Mouse (Mus musculus): Measurements from ENCODE around the gene Ofcc1. TPM values are rescaled to one million over a fixed set of nuclear protein-coding genes. Genes with fewer than 3 reads are reported as not detected.

Ofcc1 gene
- not detected in 2 replicates for polyA plus RNA-seq (2015; fragmentation: Nextera tagmentation; extraction: Ambion mirVana)

- H3K4me3 ChIP-seq (replicated peaks): no peak within 1 kb of the TSS
- no peak within 1 kb of the TSS for H3K27ac ChIP-seq (replicated peaks)
- no peak within 1 kb of the TSS for H3K4me2 ChIP-seq
- no peak for ATAC-seq (ENCODE audit: insufficient read depth)
- H3K4me1 ChIP-seq (replicated peaks): no peaks in the 10 kb centered on the region
- H3K27me3 ChIP-seq: no peaks in the 10 kb centered on the region
- H3K36me3 ChIP-seq (replicated peaks): no peaks in the 10 kb centered on the region
- WGBS (ENCODE audit: insufficient replicate concordance): 50% methylated on average over 3 of the region's 3 CpGs
- no peaks in the 10 kb centered on the region for H3K9me3 ChIP-seq (replicated peaks)
- no peak within 1 kb of the TSS for H3K9ac ChIP-seq
Measured at GRCm38 (mm10) chr13:40361288-40361687, at the start of gene Ofcc1. Gene Ofcc1 (minus strand): TSS chr13:40361450.

GRCm38 (mm10) chr13:40390120-40390519 lies 28.9 kb upstream of the Ofcc1 start:
- no peaks in the 10 kb centered on the region for H3K36me3 ChIP-seq (replicated peaks)
- ATAC-seq (ENCODE audit: insufficient read depth): no peak
- 65% methylated on average over 8 of the region's 8 CpGs for WGBS (ENCODE audit: insufficient replicate concordance)
- H3K27me3 ChIP-seq: no peaks in the 10 kb centered on the region
- H3K4me1 ChIP-seq (replicated peaks): no peaks in the 10 kb centered on the region
- H3K27ac ChIP-seq (replicated peaks): no peak overlapping the region
- H3K9me3 ChIP-seq (replicated peaks): no peaks in the 10 kb centered on the region
- no peak overlapping the region for H3K4me3 ChIP-seq (replicated peaks)
- H3K4me2 ChIP-seq: no peak overlapping the region
- H3K9ac ChIP-seq: no peak overlapping the region

- Histone ChIP-seq H3K27ac (replicated peaks) (no peak overlapping the region), H3K27me3 (no peaks in the 10 kb centered on the region), H3K9me3 (replicated peaks) (no peaks in the 10 kb centered on the region), H3K4me1 (replicated peaks) (no peaks in the 10 kb centered on the region), H3K4me3 (replicated peaks) (no peak overlapping the region), H3K36me3 (replicated peaks) (no peaks in the 10 kb centered on the region), H3K9ac (no peak overlapping the region), H3K4me2 (no peak overlapping the region)
- no peak for ATAC-seq (ENCODE audit: insufficient read depth)
- 50% methylated on average over 4 of the region's 4 CpGs for WGBS (ENCODE audit: insufficient replicate concordance)
Measured at GRCm38 (mm10) chr13:40387446-40387845, 26.2 kb upstream of the Ofcc1 start.

- no peak for ATAC-seq (ENCODE audit: insufficient read depth)
- no peak overlapping the region for H3K4me2 ChIP-seq
- H3K9ac ChIP-seq: no peak overlapping the region
- no peak overlapping the region for H3K27ac ChIP-seq (replicated peaks)
- no peaks in the 10 kb centered on the region for H3K9me3 ChIP-seq (replicated peaks)
- no peak overlapping the region for H3K4me3 ChIP-seq (replicated peaks)
- H3K27me3 ChIP-seq: no peaks in the 10 kb centered on the region
- H3K4me1 ChIP-seq (replicated peaks): no peaks in the 10 kb centered on the region
- 48% methylated on average over 4 of the region's 4 CpGs for WGBS (ENCODE audit: insufficient replicate concordance)
- no peaks in the 10 kb centered on the region for H3K36me3 ChIP-seq (replicated peaks)
Measured at GRCm38 (mm10) chr13:40384962-40385361, 23.7 kb upstream of the Ofcc1 start.

- Histone ChIP-seq H3K36me3 (replicated peaks) (no peaks in the 10 kb centered on the region), H3K27ac (replicated peaks) (no peak overlapping the region), H3K27me3 (no peaks in the 10 kb centered on the region), H3K4me2 (no peak overlapping the region), H3K9me3 (replicated peaks) (no peaks in the 10 kb centered on the region), H3K4me1 (replicated peaks) (no peaks in the 10 kb centered on the region), H3K4me3 (replicated peaks) (no peak overlapping the region), H3K9ac (no peak overlapping the region)
- 64% methylated on average over 5 of the region's 5 CpGs for WGBS (ENCODE audit: insufficient replicate concordance)
- ATAC-seq (ENCODE audit: insufficient read depth): no peak
Measured at GRCm38 (mm10) chr13:40376773-40377172, 15.5 kb upstream of the Ofcc1 start.

DNA sequence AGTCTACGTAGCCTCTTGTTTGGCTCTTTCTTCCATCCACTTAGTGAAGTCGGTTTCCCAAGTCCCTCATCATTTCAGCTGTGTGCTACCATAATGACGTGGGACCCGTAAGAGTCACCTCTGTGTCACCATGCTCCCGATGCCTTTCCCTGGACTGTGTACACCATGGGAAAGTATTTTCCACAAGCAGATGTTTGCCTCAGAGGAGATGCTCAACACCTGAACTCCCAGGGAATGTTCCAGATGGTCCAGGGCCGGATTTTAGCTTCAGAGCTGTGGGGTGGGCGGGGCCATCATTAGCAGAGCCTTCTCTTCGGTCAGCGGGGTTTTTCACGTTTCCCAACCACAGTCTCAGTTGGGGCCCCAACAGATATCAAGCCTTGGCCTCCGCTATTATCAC lies 5.5 kb upstream of the Ofcc1 start:
- H3K36me3 ChIP-seq (replicated peaks): no peaks in the 10 kb centered on the region
- H3K9ac ChIP-seq: no peak overlapping the region
- no peak for ATAC-seq (ENCODE audit: insufficient read depth)
- no peak overlapping the region for H3K27ac ChIP-seq (replicated peaks)
- no peaks in the 10 kb centered on the region for H3K9me3 ChIP-seq (replicated peaks)
- H3K27me3 ChIP-seq: no peaks in the 10 kb centered on the region
- H3K4me1 ChIP-seq (replicated peaks): no peaks in the 10 kb centered on the region
- no peak overlapping the region for H3K4me3 ChIP-seq (replicated peaks)
- WGBS (ENCODE audit: insufficient replicate concordance): 63% methylated on average over 11 of the region's 11 CpGs
- H3K4me2 ChIP-seq: no peak overlapping the region

DNA sequence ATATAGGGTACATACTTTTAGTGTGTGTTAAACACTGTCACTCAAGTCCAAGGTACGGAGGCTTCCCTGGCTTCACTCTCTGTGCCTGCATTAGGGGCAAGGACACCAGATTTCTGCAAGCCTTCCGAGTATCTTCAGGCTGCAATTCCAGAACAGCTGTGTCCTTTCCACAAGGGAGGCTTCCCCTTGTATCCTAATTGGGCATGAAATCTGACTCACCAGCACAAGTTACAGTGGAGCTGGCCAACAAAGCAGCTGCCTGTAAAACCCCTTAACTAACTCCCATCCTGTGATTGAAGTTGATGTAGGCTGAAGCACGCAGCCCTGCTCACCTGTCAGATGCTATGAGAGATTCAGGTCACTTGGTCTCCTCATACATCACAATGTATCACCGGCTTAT lies 3.6 kb upstream of the Ofcc1 start:
- Histone ChIP-seq H3K9me3 (replicated peaks) (no peaks in the 10 kb centered on the region), H3K4me2 (no peak overlapping the region), H3K4me3 (replicated peaks) (no peak overlapping the region), H3K36me3 (replicated peaks) (no peaks in the 10 kb centered on the region), H3K9ac (no peak overlapping the region), H3K27me3 (no peaks in the 10 kb centered on the region), H3K27ac (replicated peaks) (no peak overlapping the region), H3K4me1 (replicated peaks) (no peaks in the 10 kb centered on the region)
- 60% methylated on average over 4 of the region's 4 CpGs for WGBS (ENCODE audit: insufficient replicate concordance)
- ATAC-seq (ENCODE audit: insufficient read depth): no peak

DNA sequence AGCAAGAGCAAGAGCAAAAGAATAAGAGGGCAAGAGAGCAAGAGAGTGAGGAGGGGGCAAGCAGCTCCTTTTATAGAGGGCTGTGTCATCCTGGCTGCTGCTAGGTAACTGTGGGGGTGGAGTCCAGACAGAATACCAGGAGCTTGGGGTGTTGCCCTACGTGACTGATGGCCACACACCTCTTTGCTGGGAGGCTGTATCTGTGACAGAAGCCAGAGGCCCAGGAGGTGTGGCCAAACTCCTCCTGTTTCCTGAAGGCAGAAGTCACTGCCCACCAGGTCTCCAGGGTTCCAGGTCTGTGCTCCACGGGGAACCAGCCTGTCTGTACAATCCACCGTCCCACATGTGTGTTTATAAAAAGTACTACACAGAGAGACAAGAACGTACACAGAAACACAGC lies 558 bp downstream of the Ofcc1 start:
- Histone ChIP-seq H3K4me2 (no peak overlapping the region), H3K27ac (replicated peaks) (no peak overlapping the region), H3K9ac (no peak overlapping the region), H3K9me3 (replicated peaks) (no peaks in the 10 kb centered on the region), H3K36me3 (replicated peaks) (no peaks in the 10 kb centered on the region), H3K4me1 (replicated peaks) (no peaks in the 10 kb centered on the region), H3K4me3 (replicated peaks) (no peak overlapping the region), H3K27me3 (no peaks in the 10 kb centered on the region)
- ATAC-seq (ENCODE audit: insufficient read depth): no peak
- 49% methylated on average over 4 of the region's 4 CpGs for WGBS (ENCODE audit: insufficient replicate concordance)

DNA sequence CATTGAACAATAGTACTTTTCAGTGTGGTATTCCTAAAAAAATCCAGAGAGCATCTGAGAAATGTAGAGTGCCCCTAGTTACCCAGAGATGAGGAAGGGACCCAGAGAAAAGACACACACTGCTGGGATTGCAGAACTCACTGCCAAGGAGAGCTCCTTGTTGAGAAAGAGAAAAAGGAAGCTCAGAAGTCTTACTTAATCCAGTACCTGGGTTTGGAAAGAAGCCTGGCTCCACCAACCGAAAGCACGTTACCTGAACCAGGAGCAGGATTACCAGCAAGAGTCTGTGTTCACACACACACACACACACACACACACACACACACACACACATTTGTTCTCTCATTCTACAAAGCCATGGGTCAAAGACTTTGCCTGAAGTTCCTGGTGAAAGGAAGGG lies 14.2 kb downstream of the Ofcc1 start:
- Histone ChIP-seq H3K9me3 (replicated peaks) (no peaks in the 10 kb centered on the region), H3K9ac (no peak overlapping the region), H3K4me3 (replicated peaks) (no peak overlapping the region), H3K4me2 (no peak overlapping the region), H3K36me3 (replicated peaks) (no peaks in the 10 kb centered on the region), H3K27me3 (no peaks in the 10 kb centered on the region), H3K4me1 (replicated peaks) (no peaks in the 10 kb centered on the region), H3K27ac (replicated peaks) (no peak overlapping the region)
- 69% methylated on average over 2 of the region's 2 CpGs for WGBS (ENCODE audit: insufficient replicate concordance)
- ATAC-seq (ENCODE audit: insufficient read depth): no peak

GRCm38 (mm10) chr13:40323301-40323700 lies 37.9 kb downstream of the Ofcc1 start:
- ATAC-seq (ENCODE audit: insufficient read depth): no peak
- Histone ChIP-seq H3K27ac (replicated peaks) (no peak overlapping the region), H3K4me3 (replicated peaks) (no peak overlapping the region), H3K4me2 (no peak overlapping the region), H3K36me3 (replicated peaks) (no peaks in the 10 kb centered on the region), H3K9ac (no peak overlapping the region), H3K9me3 (replicated peaks) (no peaks in the 10 kb centered on the region), H3K27me3 (no peaks in the 10 kb centered on the region), H3K4me1 (replicated peaks) (no peaks in the 10 kb centered on the region)
- WGBS (ENCODE audit: insufficient replicate concordance): 63% methylated on average over 5 of the region's 5 CpGs

DNA sequence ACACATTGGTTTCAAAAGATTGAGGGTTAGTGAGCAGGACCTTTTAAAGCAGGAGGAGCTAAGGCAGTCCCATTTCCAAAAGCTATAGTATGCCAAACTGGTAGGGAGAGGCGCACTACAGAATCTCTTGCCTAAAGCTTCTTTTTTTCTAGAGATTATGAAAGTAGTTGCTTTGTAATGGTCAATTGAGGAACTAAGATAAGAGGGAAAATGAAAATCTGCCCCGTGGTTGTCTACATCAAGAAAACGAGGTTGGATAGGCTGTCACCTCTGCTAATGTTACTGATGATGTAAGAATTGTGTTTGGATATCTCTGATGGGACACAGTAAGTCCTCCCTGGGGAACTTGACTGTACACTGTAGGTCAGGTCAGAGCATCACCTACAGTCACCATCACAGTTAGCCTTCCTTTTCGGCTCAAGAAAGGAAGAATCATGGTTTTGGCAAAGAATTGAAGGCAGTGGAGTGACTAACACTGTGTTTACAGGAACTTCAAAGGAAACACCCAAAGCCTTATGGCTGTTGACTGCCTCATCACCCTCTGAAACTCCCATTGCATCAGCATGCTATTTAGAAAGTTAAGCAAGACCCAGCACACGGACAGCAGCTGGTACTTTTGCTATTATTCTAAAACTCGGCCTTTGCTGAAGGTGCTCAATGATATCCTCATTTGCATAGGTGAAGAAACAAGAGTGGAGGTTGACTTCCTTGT lies 40.3 kb downstream of the Ofcc1 start:
- H3K27ac ChIP-seq (replicated peaks): no peak overlapping the region
- H3K27me3 ChIP-seq: no peaks in the 10 kb centered on the region
- H3K9me3 ChIP-seq (replicated peaks): no peaks in the 10 kb centered on the region
- H3K9ac ChIP-seq: no peak overlapping the region
- no peak overlapping the region for H3K4me2 ChIP-seq
- no peak overlapping the region for H3K4me3 ChIP-seq (replicated peaks)
- ATAC-seq (ENCODE audit: insufficient read depth): no peak
- H3K4me1 ChIP-seq (replicated peaks): no peaks in the 10 kb centered on the region
- WGBS (ENCODE audit: insufficient replicate concordance): 33% methylated on average over 6 of the region's 6 CpGs
- H3K36me3 ChIP-seq (replicated peaks): no peaks in the 10 kb centered on the region

DNA sequence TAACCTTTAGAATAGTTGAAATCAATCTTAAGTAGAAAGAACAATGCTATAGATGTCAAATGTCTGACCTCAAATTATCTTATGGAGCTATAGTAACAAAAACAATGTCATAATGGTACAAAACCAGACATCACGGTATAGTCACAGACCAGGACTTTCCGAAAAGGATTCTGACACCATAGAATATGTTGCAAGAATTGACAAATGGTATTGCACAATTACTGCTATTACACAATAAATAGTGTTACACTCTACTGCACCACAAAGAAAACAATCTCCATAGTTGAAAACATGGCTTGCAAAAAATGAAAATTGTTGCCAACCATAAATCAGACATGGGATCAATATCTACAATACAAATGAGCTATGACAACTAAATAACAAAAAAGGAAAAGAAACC lies 43.5 kb downstream of the Ofcc1 start:
- WGBS (ENCODE audit: insufficient replicate concordance): 63% methylated on average over 2 of the region's 2 CpGs
- Histone ChIP-seq H3K9ac (no peak overlapping the region), H3K27ac (replicated peaks) (no peak overlapping the region), H3K36me3 (replicated peaks) (no peaks in the 10 kb centered on the region), H3K9me3 (replicated peaks) (no peaks in the 10 kb centered on the region), H3K27me3 (no peaks in the 10 kb centered on the region), H3K4me2 (no peak overlapping the region), H3K4me1 (replicated peaks) (no peaks in the 10 kb centered on the region), H3K4me3 (replicated peaks) (no peak overlapping the region)
- no peak for ATAC-seq (ENCODE audit: insufficient read depth)

Data from liver, embryonic 15.5 days (tissue).